Mouse (Mus musculus) CD4-positive helper T cell, adult 2 months (primary cell): ENCODE measurements around the gene Tdrd9.
"Not testable (repeated sequence)": the region's sequence is repeated elsewhere in the genome, so short reads cannot be mapped to it uniquely, and the experiment has no call there.

Experiments used
- DNase-seq: peaks from one replicate; pipeline ENCODE4 v3.0.0-alpha.2; 2012; ENCODE audit warnings: low read depth, missing footprints, low spot score

The Tdrd9 gene

GRCm38 (mm10) chr12:112025457-112025856 is 54.1 kb downstream of the Tdrd9 start:
- DNase-seq = no peak

- DNase-seq = no peak
Observed at GRCm38 (mm10) chr12:112025907-112026645, 54.7 kb downstream of the Tdrd9 start.

GRCm38 (mm10) chr12:112027408-112027807 is 56.0 kb downstream of the Tdrd9 start:
- no peak for DNase-seq

GRCm38 (mm10) chr12:112033409-112033975 is 62.1 kb downstream of the Tdrd9 start:
- DNase-seq = no peak

- not testable (repeated sequence) for DNase-seq
Observed at GRCm38 (mm10) chr12:112035341-112036100, 64.2 kb downstream of the Tdrd9 start.

GRCm38 (mm10) chr12:112038441-112038840 is 67.1 kb downstream of the Tdrd9 start:
- DNase-seq = no peak

- DNase-seq = no peak
Observed at GRCm38 (mm10) chr12:112039169-112039568, 67.8 kb downstream of the Tdrd9 start.

- DNase-seq = no peak
Observed at GRCm38 (mm10) chr12:112042681-112043080, 71.3 kb downstream of the Tdrd9 start.

- peak; percentile 14 for DNase-seq
Observed at GRCm38 (mm10) chr12:112077651-112078050, 106.3 kb downstream of the Tdrd9 start.

GRCm38 (mm10) chr12:112079911-112080310 is 108.6 kb downstream of the Tdrd9 start:
- no peak for DNase-seq

GRCm38 (mm10) chr12:112080911-112081310 is 109.6 kb downstream of the Tdrd9 start:
- DNase-seq = no peak

GRCm38 (mm10) chr12:112082241-112082640 is 110.9 kb downstream of the Tdrd9 start:
- DNase-seq = no peak

GRCm38 (mm10) chr12:112086250-112086649 is 114.9 kb downstream of the Tdrd9 start:
- DNase-seq = no peak

- no peak for DNase-seq
Observed at GRCm38 (mm10) chr12:112086726-112087125, 115.4 kb downstream of the Tdrd9 start.

- no peak for DNase-seq
Observed at GRCm38 (mm10) chr12:112088609-112089324, 117.4 kb downstream of the Tdrd9 start.

GRCm38 (mm10) chr12:112091054-112091453 is 119.7 kb downstream of the Tdrd9 start:
- peak; percentile 37 for DNase-seq

- DNase-seq = no peak
Observed at GRCm38 (mm10) chr12:112094261-112094880, 123.0 kb downstream of the Tdrd9 start.

GRCm38 (mm10) chr12:112096051-112096732 is 124.8 kb downstream of the Tdrd9 start:
- no peak for DNase-seq

- DNase-seq = no peak
Observed at GRCm38 (mm10) chr12:112096733-112097117, 125.4 kb downstream of the Tdrd9 start.

GRCm38 (mm10) chr12:112100106-112100505 is 128.7 kb downstream of the Tdrd9 start:
- DNase-seq = no peak

GRCm38 (mm10) chr12:112101045-112101444 is 129.7 kb downstream of the Tdrd9 start:
- DNase-seq = no peak
